Mouse (Mus musculus) liver, embryonic 14.5 days (tissue): ENCODE results near the gene Ppip5k1. TPM values are rescaled to one million over a fixed set of nuclear protein-coding genes. Genes with fewer than 3 reads are reported as not detected.

ENCODE experiments used
- ATAC-seq: fragments of 200-750 bp; cut with Nextera tagmentation; 2 replicates; pipeline ENCODE4 v1.8.0; 2017; ENCODE audit warnings: moderate number of reproducible peaks, mild to moderate bottlenecking, moderate library complexity; ENCODE audit not compliant: insufficient read depth
- DNase-seq, 3 experiments: peaks; one replicate each; pipeline ENCODE4 v3.0.0-alpha.2; 2012 to 2013; ENCODE audit warnings: low read depth in 3 of 3, low spot score in 3 of 3
- H3K27ac ChIP-seq: fragments of 300-500 bp; sonication (generic); 2 replicates; pipeline ENCODE4 v1.5.1; 2014; ENCODE audit warnings: moderate library complexity, mild to moderate bottlenecking, control low read depth, inconsistent platforms
- H3K27me3 ChIP-seq: fragments of 300-500 bp; sonication (generic); 2 replicates; pipeline ENCODE4 v1.6.1; 2014; ENCODE audit warnings: mild to moderate bottlenecking, low read length, moderate library complexity; ENCODE audit not compliant: control insufficient read depth, insufficient read depth
- H3K36me3 ChIP-seq: fragments of 300-500 bp; sonication (generic); replicated peaks from 2 replicates; pipeline ENCODE4 v1.6.1; 2014; ENCODE audit warnings: low read depth; ENCODE audit not compliant: control insufficient read depth, insufficient read depth
- H3K4me1 ChIP-seq, 2 experiments: fragments of 200-500 bp in 1 of 2; fragments of 300-500 bp in 1 of 2; sonication (generic) in 1 of 2; replicated peaks; 2 replicates each; pipeline ENCODE4 v1.6.1; 2012 to 2014; ENCODE audit warnings: antibody characterized with exemption in 1 of 2, inconsistent platforms in 1 of 2, low read length in 1 of 2; ENCODE audit not compliant: control insufficient read depth in 2 of 2, insufficient read depth in 2 of 2
- H3K4me2 ChIP-seq: fragments of 300-500 bp; sonication (generic); 2 replicates; pipeline ENCODE4 v1.6.1; 2014; ENCODE audit warnings: low read depth, mild to moderate bottlenecking, control low read depth, moderate library complexity
- H3K4me3 ChIP-seq, 2 experiments: fragments of 200-500 bp in 1 of 2; fragments of 300-500 bp in 1 of 2; sonication (generic) in 1 of 2; 2 replicates each; pipeline ENCODE4 v1.5.1; 2012 to 2014; ENCODE audit warnings: low read depth in 2 of 2, low read length in 2 of 2, mild to moderate bottlenecking in 2 of 2, control low read depth in 1 of 2, inconsistent platforms in 1 of 2, moderate library complexity in 1 of 2; ENCODE audit not compliant: insufficient read depth in 1 of 2
- H3K9ac ChIP-seq: fragments of 300-500 bp; sonication (generic); replicated peaks from 2 replicates; pipeline ENCODE4 v1.6.1; 2014; ENCODE audit warnings: mild to moderate bottlenecking, control low read depth, moderate library complexity
- H3K9me3 ChIP-seq: fragments of 300-500 bp; sonication (generic); 2 replicates; pipeline ENCODE4 v1.6.1; 2016; ENCODE audit warnings: low read length, mixed read lengths; ENCODE audit not compliant: control insufficient read depth
- CTCF ChIP-seq: IDR thresholded peaks from 2 replicates; pipeline ENCODE4 v1.5.1; 2016; ENCODE audit warnings: antibody characterized with exemption, low read depth, control low read depth
- EP300 ChIP-seq: IDR thresholded peaks from 2 replicates; pipeline ENCODE4 v1.6.1; 2016; ENCODE audit warnings: antibody characterized with exemption, low read depth
- WGBS: fragments of 180-500 bp; shearing (Covaris S2); extraction: QIAGEN DNeasy Blood & Tissue Kit; methylation state at CpG from one replicate; pipeline ENCODE4 v1.1.7; 2014; ENCODE audit not compliant: insufficient replicate concordance; 5-methylcytosine and 5-hydroxymethylcytosine counted together
- polyA plus RNA-seq, 2 experiments: library from polyadenylated mRNA; depleted of rRNA in 1 of 2; stranded (reverse) in 1 of 2; unstranded in 1 of 2; fragments of >200 nt; fragmentation: Nextera tagmentation in 1 of 2; extraction: Ambion mirVana in 1 of 2; gene quantifications; 2 replicates each; pipeline versions ENCODE4 v1.2.1 to v1.2.3; 2012 to 2014

Gene Ppip5k1
- polyA plus RNA-seq, 2 experiments = 4.5 to 5.6 TPM

GRCm38 (mm10) chr2:121339057-121339456, 16.1 kb downstream of the Ppip5k1 start:
- Histone ChIP-seq H3K27ac (no peak overlapping the region), H3K9me3 (no peaks in the 10 kb centered on the region), H3K4me1 (no peaks in the 10 kb centered on the region), H3K4me3 (no peak overlapping the region), H3K9ac (no peak overlapping the region), H3K4me2 (no peak overlapping the region), H3K36me3 (no peaks in the 10 kb centered on the region), H3K27me3 (no peaks in the 10 kb centered on the region)
- DNase-seq (no peak), ATAC-seq (no peak)
- TF ChIP-seq EP300 (no peak), CTCF (0 out of 2 replicates have a peak, but pooled peaks have one; percentile 29)

- Histone ChIP-seq H3K27ac (no peak overlapping the region), H3K36me3 (no peaks in the 10 kb centered on the region), H3K27me3 (no peaks in the 10 kb centered on the region), H3K4me2 (no peak overlapping the region), H3K4me3 (no peak overlapping the region), H3K9me3 (no peaks in the 10 kb centered on the region), H3K4me1 (no peaks in the 10 kb centered on the region), H3K9ac (no peak overlapping the region)
- DNase-seq (no peak), ATAC-seq (no peak)
- TF ChIP-seq EP300 (no peak), CTCF (no peak)
- WGBS = 76% methylated on average over 2 of the region's 2 CpGs
Measured at GRCm38 (mm10) chr2:121329492-121329891, 25.7 kb downstream of the Ppip5k1 start.

GRCm38 (mm10) chr2:121323693-121324470, 31.3 kb downstream of the Ppip5k1 start:
- Histone ChIP-seq H3K4me2 (no peak overlapping the region), H3K4me3 (no peak overlapping the region), H3K9me3 (no peaks in the 10 kb centered on the region), H3K9ac (no peak overlapping the region), H3K27ac (no peak overlapping the region), H3K27me3 (no peaks in the 10 kb centered on the region), H3K36me3 (no peaks in the 10 kb centered on the region), H3K4me1 (no peaks in the 10 kb centered on the region)
- 53% methylated on average over 10 of the region's 10 CpGs for WGBS
- no peak for DNase-seq
- no peak for ATAC-seq
- TF ChIP-seq EP300 = no peak
- TF ChIP-seq CTCF = no peak

GRCm38 (mm10) chr2:121323041-121323440, 32.2 kb downstream of the Ppip5k1 start:
- no peaks in the 10 kb centered on the region for H3K9me3 ChIP-seq
- no peak overlapping the region for H3K27ac ChIP-seq
- DNase-seq (no peak), ATAC-seq (no peak)
- no peak overlapping the region for H3K4me2 ChIP-seq
- H3K36me3 ChIP-seq = no peaks in the 10 kb centered on the region
- no peak for TF ChIP-seq EP300
- TF ChIP-seq CTCF = no peak
- no peak overlapping the region for H3K9ac ChIP-seq
- no peak overlapping the region for H3K4me3 ChIP-seq
- no peaks in the 10 kb centered on the region for H3K27me3 ChIP-seq
- no peaks in the 10 kb centered on the region for H3K4me1 ChIP-seq
- 72% methylated on average over 10 of the region's 10 CpGs for WGBS

- WGBS = 32% methylated on average over 8 of the region's 8 CpGs
- TF ChIP-seq EP300 = no peak
- no peak for TF ChIP-seq CTCF
- Histone ChIP-seq H3K4me3 (no peak overlapping the region), H3K27ac (no peak overlapping the region), H3K36me3 (no peaks in the 10 kb centered on the region), H3K9me3 (no peaks in the 10 kb centered on the region), H3K4me2 (no peak overlapping the region), H3K9ac (no peak overlapping the region), H3K27me3 (no peaks in the 10 kb centered on the region), H3K4me1 (no peaks in the 10 kb centered on the region)
- DNase-seq (no peak), ATAC-seq (no peak)
Measured at GRCm38 (mm10) chr2:121316278-121316677, 38.9 kb downstream of the Ppip5k1 start.
